Mouse (Mus musculus): ENCODE measurements around the gene Tpcn1. TPM values are rescaled to one million over a fixed set of nuclear protein-coding genes. Genes with fewer than 3 reads are reported as not detected.

Tpcn1 gene
- total RNA-seq, 1 experiment from 2014 or later: 15.9 TPM

GRCm38 (mm10) chr5:120584968-120585367 is 3.5 kb downstream of the Tpcn1 start:
- no peak for ATAC-seq (ENCODE audit: extremely low read depth, insufficient number of reproducible peaks, low FRiP score, poor library complexity, severe bottlenecking)

- ATAC-seq (ENCODE audit: extremely low read depth, insufficient number of reproducible peaks, low FRiP score, poor library complexity, severe bottlenecking): no peak
Measured at GRCm38 (mm10) chr5:120583511-120583910, 5.0 kb downstream of the Tpcn1 start.

GRCm38 (mm10) chr5:120582002-120582401 is 6.5 kb downstream of the Tpcn1 start:
- no peak for ATAC-seq (ENCODE audit: extremely low read depth, insufficient number of reproducible peaks, low FRiP score, poor library complexity, severe bottlenecking)

- ATAC-seq (ENCODE audit: extremely low read depth, insufficient number of reproducible peaks, low FRiP score, poor library complexity, severe bottlenecking): no peak
Measured at GRCm38 (mm10) chr5:120579898-120580626, 8.4 kb downstream of the Tpcn1 start.

DNA sequence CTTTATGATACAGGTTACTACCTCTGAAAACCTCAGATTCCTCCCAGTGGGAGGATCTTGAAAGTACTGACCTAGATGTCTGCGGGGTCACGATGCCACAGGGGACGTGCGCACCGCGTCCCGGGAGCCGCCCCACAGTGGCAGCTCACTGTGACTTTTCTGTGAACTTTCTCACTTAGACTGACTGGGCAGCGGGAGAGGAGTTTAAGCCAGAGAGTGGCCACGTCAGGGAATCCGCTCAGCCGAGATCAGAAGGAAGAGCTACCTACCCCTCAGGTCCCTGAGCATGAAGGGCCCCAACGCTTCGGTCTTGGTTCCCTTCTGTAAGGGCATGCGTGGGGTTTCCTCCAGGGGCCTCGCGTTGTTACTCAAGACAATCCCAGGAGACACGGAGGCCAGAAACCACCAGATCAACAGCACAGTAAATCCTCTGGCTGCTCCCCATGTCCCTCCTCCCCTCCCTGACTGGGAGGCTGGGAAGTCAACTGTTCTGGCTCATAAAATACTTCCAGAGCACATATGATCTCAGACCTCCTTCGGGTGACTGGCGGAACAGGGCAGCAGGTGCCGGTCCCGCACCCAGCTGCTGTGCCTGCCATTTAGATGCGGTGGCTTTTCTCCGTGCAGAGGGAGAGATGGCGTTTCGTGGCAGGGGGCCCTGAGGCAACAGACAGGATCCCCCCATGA is 9.1 kb downstream of the Tpcn1 start:
- peak; percentile 42 for ATAC-seq (ENCODE audit: extremely low read depth, insufficient number of reproducible peaks, low FRiP score, poor library complexity, severe bottlenecking)

GRCm38 (mm10) chr5:120578504-120579081 is 9.9 kb downstream of the Tpcn1 start:
- ATAC-seq (ENCODE audit: extremely low read depth, insufficient number of reproducible peaks, low FRiP score, poor library complexity, severe bottlenecking): peak; percentile 40

DNA sequence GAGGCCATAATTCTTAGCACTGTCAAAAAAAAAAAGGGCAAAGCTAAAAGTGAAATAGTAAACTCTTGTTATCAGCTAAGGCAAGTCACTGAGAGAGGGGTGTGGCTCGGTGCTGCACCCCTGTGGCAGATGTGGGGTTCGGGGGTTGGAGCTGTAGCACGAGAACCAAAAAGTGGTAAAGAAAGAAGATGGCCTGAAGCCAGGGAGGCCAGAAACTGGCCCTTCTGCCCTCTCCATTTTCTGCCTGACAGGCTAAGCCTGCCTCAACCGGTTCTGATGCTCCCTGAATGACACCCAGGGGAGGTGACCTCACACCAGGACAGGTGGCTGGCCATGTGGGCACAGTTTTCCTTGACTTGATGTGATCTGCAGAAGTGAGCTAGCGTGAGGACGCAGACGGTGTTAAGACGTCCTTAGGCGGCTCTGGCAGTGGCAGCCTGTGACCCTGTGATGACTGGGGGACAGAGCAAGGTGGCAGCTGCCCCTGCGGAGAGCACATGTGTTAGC is 10.5 kb downstream of the Tpcn1 start:
- 0 out of 2 replicates have a peak, but pooled peaks have one; percentile 14 for ATAC-seq (ENCODE audit: extremely low read depth, insufficient number of reproducible peaks, low FRiP score, poor library complexity, severe bottlenecking)

GRCm38 (mm10) chr5:120576781-120577301 is 11.6 kb downstream of the Tpcn1 start:
- no peak for ATAC-seq (ENCODE audit: extremely low read depth, insufficient number of reproducible peaks, low FRiP score, poor library complexity, severe bottlenecking)

- no peak for ATAC-seq (ENCODE audit: extremely low read depth, insufficient number of reproducible peaks, low FRiP score, poor library complexity, severe bottlenecking)
Measured at GRCm38 (mm10) chr5:120574469-120575063, 13.9 kb downstream of the Tpcn1 start.

DNA sequence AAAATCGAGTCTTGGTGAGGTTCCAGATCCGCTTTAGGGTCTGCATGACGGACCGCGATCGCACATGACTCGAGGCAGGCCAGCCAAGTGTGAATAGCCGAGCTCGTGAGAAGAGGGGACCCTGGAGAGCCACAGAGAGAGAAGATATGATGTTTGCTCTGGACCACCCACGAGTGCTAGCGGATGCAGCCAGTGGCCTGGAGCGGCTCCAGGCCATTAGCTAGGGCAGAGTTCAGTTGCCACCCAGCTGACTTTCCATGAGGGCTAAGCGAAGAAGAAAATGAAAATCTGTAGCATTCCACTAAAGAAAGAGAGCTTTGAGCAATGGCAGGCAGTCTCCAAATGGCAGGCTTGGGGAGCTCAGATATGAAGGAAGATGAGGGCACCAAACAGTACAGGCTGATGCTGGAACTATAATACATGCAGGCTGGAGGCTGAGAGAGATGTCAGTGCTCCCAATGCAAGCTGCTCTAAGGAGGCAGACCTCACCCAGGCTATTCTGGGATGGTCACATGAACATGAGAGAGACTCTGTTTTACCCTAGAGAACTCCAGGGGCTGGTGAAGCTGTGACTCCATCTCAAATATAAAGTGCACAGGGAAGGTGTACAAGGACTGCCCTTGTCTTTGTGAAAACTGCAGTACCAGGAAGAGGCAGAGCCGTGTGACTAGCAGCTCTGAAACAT is 17.3 kb downstream of the Tpcn1 start:
- no peak for ATAC-seq (ENCODE audit: extremely low read depth, insufficient number of reproducible peaks, low FRiP score, poor library complexity, severe bottlenecking)

DNA sequence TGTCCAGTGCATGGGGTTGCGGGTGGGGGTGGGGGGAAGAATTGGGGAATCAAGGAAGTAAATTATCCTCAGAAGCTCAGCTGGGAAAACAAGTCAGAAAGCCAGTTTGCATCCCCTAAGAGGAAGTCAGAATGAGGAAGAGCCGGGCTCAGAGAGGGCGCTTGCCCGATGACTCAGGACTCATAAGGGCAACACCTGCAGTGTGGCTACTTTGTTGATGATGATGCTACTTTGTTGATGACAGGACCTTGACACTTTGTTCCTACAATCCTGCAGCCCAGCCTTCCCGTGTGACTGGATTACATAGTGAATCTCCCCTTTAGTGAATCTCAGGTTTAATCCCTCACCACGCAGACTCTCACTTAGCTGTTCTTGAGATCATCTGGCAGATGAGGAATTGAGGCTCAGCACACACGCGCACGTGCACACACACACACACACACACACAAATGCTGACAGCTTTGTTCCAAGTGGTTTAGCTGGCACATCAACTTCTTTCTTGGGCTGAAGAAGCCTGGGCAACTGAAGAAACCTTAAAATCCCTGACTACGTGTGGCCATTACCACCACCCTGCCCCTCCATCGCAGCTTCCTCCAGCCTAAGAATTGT is 18.1 kb downstream of the Tpcn1 start:
- ATAC-seq (ENCODE audit: extremely low read depth, insufficient number of reproducible peaks, low FRiP score, poor library complexity, severe bottlenecking): peak; percentile 80

GRCm38 (mm10) chr5:120569791-120570190 is 18.7 kb downstream of the Tpcn1 start:
- no peak for ATAC-seq (ENCODE audit: extremely low read depth, insufficient number of reproducible peaks, low FRiP score, poor library complexity, severe bottlenecking)

DNA sequence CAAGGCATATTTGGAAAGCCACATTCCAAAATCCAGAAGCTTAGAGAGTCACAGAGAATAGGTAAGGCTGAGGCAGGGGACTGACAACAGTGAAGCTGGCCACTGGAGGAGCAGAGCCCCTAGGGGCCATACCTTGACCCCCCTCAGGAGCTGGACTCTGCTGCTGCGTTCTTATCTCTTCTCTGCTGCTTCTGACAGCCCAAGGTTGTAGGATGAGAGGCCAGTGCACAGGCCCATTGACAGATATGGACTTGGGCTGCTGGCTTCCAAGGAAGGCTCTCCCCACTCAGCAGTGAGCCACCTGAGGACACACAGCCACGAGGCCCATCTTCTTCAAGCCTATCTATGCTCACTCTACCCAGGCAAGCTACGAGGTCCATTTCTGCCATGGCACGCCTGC is 19.5 kb downstream of the Tpcn1 start:
- no peak for ATAC-seq (ENCODE audit: extremely low read depth, insufficient number of reproducible peaks, low FRiP score, poor library complexity, severe bottlenecking)

DNA sequence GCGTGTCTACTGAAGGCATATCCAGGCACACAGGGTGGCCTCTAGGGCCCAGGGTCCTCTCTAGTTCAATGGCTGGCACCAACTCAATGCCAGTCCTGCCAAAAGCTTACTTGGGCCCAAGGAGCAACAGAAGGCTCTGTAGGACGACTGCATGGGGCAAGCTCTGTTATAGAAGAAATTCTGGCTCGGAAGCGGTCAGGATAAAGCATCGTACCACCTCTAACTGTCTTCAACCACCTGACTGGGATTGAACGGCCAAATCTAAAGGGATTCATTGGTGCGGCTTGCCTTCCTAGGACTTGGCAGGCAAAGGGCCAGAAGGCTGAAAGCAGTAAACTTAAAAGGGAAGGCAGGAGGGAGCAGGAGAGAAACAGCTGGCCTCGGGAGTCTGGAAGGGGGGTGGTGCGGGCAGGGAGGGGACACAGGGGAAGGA is 20.1 kb downstream of the Tpcn1 start:
- ATAC-seq (ENCODE audit: extremely low read depth, insufficient number of reproducible peaks, low FRiP score, poor library complexity, severe bottlenecking): no peak

DNA sequence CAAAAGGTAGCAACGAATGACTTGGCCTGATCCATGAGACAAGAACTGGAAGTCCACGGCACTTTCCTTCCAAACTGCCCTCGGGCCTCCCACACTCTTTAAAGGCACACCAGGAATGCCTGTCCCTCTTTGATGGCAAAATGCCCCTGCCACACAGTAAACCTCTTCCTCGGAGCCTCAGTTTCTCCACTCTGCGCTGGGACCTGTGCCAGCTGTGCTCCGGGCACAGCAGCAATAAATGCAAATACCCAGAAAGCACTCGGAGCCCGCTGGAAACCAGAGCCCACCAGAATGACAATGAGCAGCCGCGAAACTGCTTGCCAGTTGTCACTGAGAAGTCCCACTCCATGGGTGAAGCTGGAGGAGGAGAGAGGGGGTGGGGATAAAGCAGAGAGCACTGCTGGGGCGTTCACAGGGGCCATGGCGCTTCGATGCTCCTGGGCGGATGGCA is 20.7 kb downstream of the Tpcn1 start:
- ATAC-seq (ENCODE audit: extremely low read depth, insufficient number of reproducible peaks, low FRiP score, poor library complexity, severe bottlenecking): no peak

DNA sequence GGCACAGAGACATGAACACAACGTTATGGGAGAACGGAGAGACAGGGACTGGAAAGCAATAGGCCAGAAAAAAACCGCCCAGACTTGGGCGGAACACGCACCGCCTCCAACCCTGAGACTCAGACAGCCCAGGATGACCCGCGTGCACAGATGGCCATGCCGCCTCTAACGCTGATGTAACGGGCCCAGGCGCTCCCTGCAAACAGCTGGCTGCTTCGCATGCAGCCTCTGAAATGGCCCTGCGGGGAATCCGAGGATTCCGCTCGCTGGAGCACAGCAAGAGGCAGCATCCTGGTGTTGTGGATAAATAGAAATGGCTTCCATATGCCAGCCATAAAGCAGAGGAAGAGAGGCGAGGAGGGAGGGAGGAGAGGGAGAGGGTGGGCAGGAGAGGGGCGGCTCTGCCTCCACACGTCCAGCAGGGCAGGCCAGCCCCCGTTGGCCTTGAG is 21.2 kb downstream of the Tpcn1 start:
- no peak for ATAC-seq (ENCODE audit: extremely low read depth, insufficient number of reproducible peaks, low FRiP score, poor library complexity, severe bottlenecking)

- ATAC-seq (ENCODE audit: extremely low read depth, insufficient number of reproducible peaks, low FRiP score, poor library complexity, severe bottlenecking): no peak
Measured at GRCm38 (mm10) chr5:120566681-120567252, 21.7 kb downstream of the Tpcn1 start.

DNA sequence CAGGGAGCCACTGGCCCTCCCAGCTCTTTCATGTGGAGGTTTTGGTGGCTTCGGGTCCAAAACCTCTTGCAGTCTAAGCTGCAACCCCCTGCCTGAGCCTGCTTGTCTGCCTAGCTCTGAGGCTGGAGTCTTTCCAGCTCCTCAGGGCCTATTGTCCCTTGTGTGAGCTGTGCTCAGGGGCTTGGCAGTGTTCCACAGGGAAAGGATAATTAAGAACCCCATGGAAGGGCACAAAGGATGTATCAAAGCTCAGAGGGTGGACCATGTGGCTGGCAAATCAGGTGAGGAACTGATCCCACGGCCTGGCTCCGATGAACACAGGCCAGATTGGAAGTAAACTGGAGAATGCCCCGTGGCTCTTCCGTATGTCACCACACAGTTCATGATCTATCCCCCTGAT is 22.4 kb downstream of the Tpcn1 start:
- no peak for ATAC-seq (ENCODE audit: extremely low read depth, insufficient number of reproducible peaks, low FRiP score, poor library complexity, severe bottlenecking)

Data from neutrophil, adult 5-6 weeks (primary cell).